Mouse (Mus musculus) heart, adult 2 months (tissue): ENCODE measurements around the gene Cd276.

Source experiments
- CTCF ChIP-seq: fragments of 200-600 bp; IDR thresholded peaks from 2 replicates; pipeline ENCODE4 v1.8.1; 2022; ENCODE audit warnings: antibody characterized with exemption, mild to moderate bottlenecking, moderate library complexity
- EP300 ChIP-seq: fragments of 200-500 bp; IDR thresholded peaks from 2 replicates; pipeline ENCODE4 v1.6.1; 2011; ENCODE audit warnings: low read depth, low read length, control low read depth; ENCODE audit not compliant: insufficient read depth
- POLR2A ChIP-seq: fragments of 200-500 bp; IDR thresholded peaks from 2 replicates; pipeline ENCODE4 v1.6.1; 2011; ENCODE audit warnings: mild to moderate bottlenecking, low read depth, low read length, control low read depth; ENCODE audit not compliant: insufficient read depth

GRCm38 (mm10) chr9:58496470-58497182, 58.6 kb downstream of the Cd276 start:
- TF ChIP-seq CTCF (peak; percentile 42), POLR2A (no peak), EP300 (no peak)
